Mouse (Mus musculus): ENCODE measurements around the gene Bloc1s4. TPM values are rescaled to one million over a fixed set of nuclear protein-coding genes. Genes with fewer than 3 reads are reported as not detected.

Bloc1s4 gene
- polyA plus RNA-seq, 1 experiment, result 14.4 TPM

GRCm38 (mm10) chr5:36711863-36712262, 36.6 kb downstream of the Bloc1s4 start:
- Histone ChIP-seq H3K4me1 (ENCODE audit: control insufficient read depth, insufficient read depth, low read length) (peaks cover 2% of the 10 kb centered on the region; the same call in 1 of the 2 replicates), H3K27ac (ENCODE audit: control insufficient read depth, insufficient read depth, low read depth, low read length, poor library complexity) (no peak overlapping the region), H3K4me3 (replicated peaks; ENCODE audit: control insufficient read depth, low read depth, low read length) (no peak overlapping the region)
- TF ChIP-seq POLR2A (IDR thresholded peaks at IDR 0.05; ENCODE audit: borderline replicate concordance, control insufficient read depth, low read depth, low read length) (no peak), CTCF (IDR thresholded peaks at IDR 0.05; ENCODE audit: control insufficient read depth, insufficient read depth, low read length) (no peak)
- WGBS, result 57% methylated on average over 5 of the region's 5 CpGs

DNA sequence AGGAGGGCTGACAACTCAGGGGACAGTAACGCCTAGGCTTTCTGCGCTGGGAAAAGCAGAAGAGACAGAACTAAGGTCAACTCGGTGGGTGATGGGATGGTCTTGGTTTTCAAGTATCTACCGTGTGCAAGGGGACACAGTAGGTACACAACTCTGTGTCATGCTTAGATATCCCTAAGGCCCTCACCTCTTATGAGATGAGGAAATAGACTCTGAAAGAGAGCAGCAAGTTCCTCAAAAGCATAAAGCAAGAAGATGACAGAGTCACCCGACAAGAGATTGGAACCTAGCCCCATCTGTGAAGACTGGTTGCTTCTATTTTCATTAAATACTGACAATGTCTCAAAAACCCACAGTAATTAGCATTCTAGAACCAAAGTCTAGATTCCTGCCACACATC, 42.7 kb downstream of the Bloc1s4 start:
- peaks cover 2% of the 10 kb centered on the region; the same call in 1 of the 2 replicates for H3K4me1 ChIP-seq (ENCODE audit: control insufficient read depth, insufficient read depth, low read length)
- no peak overlapping the region for H3K27ac ChIP-seq (ENCODE audit: control insufficient read depth, insufficient read depth, low read depth, low read length, poor library complexity)
- TF ChIP-seq POLR2A (IDR thresholded peaks at IDR 0.05; ENCODE audit: borderline replicate concordance, control insufficient read depth, low read depth, low read length), result no peak
- no peak for TF ChIP-seq CTCF (IDR thresholded peaks at IDR 0.05; ENCODE audit: control insufficient read depth, insufficient read depth, low read length)
- H3K4me3 ChIP-seq (replicated peaks; ENCODE audit: control insufficient read depth, low read depth, low read length), result no peak overlapping the region
- WGBS, result 58% methylated on average over 5 of the region's 5 CpGs

GRCm38 (mm10) chr5:36705390-36705789, 43.1 kb downstream of the Bloc1s4 start:
- 82% methylated on average over 5 of the region's 5 CpGs for WGBS
- no peak overlapping the region for H3K4me3 ChIP-seq (replicated peaks; ENCODE audit: control insufficient read depth, low read depth, low read length)
- H3K4me1 ChIP-seq (ENCODE audit: control insufficient read depth, insufficient read depth, low read length), result peaks cover 2% of the 10 kb centered on the region; the same call in 1 of the 2 replicates

DNA sequence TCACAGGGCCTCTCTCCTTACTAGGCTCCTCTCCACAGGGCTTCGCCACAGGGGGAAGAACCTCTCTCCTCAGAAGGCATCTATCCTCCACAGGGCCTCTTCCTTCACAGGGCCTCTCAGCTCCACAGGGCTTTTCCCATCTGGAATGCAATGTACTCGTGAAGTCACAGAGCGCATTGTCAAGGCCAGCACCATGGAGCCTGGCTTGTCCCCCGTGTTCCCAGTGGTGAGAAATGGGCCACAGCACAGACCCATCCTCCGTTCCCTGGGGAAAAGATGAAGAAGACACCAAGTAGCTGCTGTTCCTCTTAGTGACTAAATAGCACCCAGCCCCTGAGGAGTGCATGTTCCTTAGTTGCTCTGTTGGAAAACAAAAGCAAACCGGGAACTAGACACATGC, 43.8 kb downstream of the Bloc1s4 start:
- Histone ChIP-seq H3K27ac (ENCODE audit: control insufficient read depth, insufficient read depth, low read depth, low read length, poor library complexity) (no peak overlapping the region; the same call in 1 of the 2 replicates), H3K4me1 (ENCODE audit: control insufficient read depth, insufficient read depth, low read length) (peaks cover 2% of the 10 kb centered on the region; the same call in 1 of the 2 replicates), H3K4me3 (replicated peaks; ENCODE audit: control insufficient read depth, low read depth, low read length) (no peak overlapping the region)
- TF ChIP-seq CTCF (IDR thresholded peaks at IDR 0.05; ENCODE audit: control insufficient read depth, insufficient read depth, low read length), result no peak
- no peak for TF ChIP-seq POLR2A (IDR thresholded peaks at IDR 0.05; ENCODE audit: borderline replicate concordance, control insufficient read depth, low read depth, low read length)
- 83% methylated on average over 6 of the region's 6 CpGs for WGBS

More at GRCm38 (mm10) chr5:36705390-36705789, 43.1 kb downstream of the Bloc1s4 start:
- TF ChIP-seq POLR2A (IDR thresholded peaks at IDR 0.05; ENCODE audit: borderline replicate concordance, control insufficient read depth, low read depth, low read length) (no peak), CTCF (IDR thresholded peaks at IDR 0.05; ENCODE audit: control insufficient read depth, insufficient read depth, low read length) (no peak)
- H3K27ac ChIP-seq (ENCODE audit: control insufficient read depth, insufficient read depth, low read depth, low read length, poor library complexity), result no peak overlapping the region

DNA sequence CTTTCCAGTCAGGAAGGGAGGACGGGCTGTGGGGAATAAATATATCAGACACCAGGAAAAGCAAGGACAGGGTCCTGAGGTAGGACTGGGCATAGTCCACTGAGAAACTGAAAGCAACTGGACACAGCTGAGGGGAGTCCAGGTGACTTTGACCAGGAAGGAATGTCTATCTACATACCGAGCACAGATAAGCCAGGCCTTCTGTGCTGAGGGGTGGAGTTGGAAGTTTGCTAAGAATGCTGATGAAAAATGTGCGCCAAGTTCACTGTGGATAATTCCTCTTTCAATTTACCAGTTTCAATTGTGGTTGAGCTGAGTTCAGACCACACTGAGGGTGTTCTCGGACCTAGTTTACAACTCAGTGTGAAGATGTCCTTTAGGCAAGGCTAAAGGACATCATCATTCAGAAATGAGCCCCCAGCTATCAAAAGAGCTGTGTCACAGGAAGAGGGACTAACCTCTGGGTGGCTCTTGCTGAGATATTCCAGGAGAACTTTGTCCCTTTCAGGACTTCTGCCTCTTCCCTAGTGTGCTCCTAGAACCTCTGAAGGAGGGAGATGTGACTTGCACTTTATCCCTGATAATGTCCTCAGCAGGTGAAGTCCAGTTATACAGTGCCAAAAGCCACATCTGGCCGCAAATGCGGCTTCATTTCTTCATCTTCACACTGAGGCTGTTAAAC, 47.4 kb downstream of the Bloc1s4 start:
- WGBS, result 47% methylated on average over 6 of the region's 6 CpGs
- Histone ChIP-seq H3K4me3 (replicated peaks; ENCODE audit: control insufficient read depth, low read depth, low read length) (no peak overlapping the region), H3K4me1 (ENCODE audit: control insufficient read depth, insufficient read depth, low read length) (peaks cover 3% of the 10 kb centered on the region; the same call in 1 of the 2 replicates), H3K27ac (ENCODE audit: control insufficient read depth, insufficient read depth, low read depth, low read length, poor library complexity) (no peak overlapping the region)
- TF ChIP-seq POLR2A (IDR thresholded peaks at IDR 0.05; ENCODE audit: borderline replicate concordance, control insufficient read depth, low read depth, low read length) (no peak), CTCF (IDR thresholded peaks at IDR 0.05; ENCODE audit: control insufficient read depth, insufficient read depth, low read length) (no peak)

GRCm38 (mm10) chr5:36698689-36699088, 49.8 kb downstream of the Bloc1s4 start:
- TF ChIP-seq POLR2A (IDR thresholded peaks at IDR 0.05; ENCODE audit: borderline replicate concordance, control insufficient read depth, low read depth, low read length) (no peak), CTCF (IDR thresholded peaks at IDR 0.05; ENCODE audit: control insufficient read depth, insufficient read depth, low read length) (no peak)
- H3K27ac ChIP-seq (ENCODE audit: control insufficient read depth, insufficient read depth, low read depth, low read length, poor library complexity), result no peak overlapping the region
- peaks cover 2% of the 10 kb centered on the region; the same call in 1 of the 2 replicates for H3K4me1 ChIP-seq (ENCODE audit: control insufficient read depth, insufficient read depth, low read length)
- no peak overlapping the region for H3K4me3 ChIP-seq (replicated peaks; ENCODE audit: control insufficient read depth, low read depth, low read length)
- 45% methylated on average over 5 of the region's 5 CpGs for WGBS

- TF ChIP-seq CTCF (IDR thresholded peaks at IDR 0.05; ENCODE audit: control insufficient read depth, insufficient read depth, low read length) (no peak), POLR2A (IDR thresholded peaks at IDR 0.05; ENCODE audit: borderline replicate concordance, control insufficient read depth, low read depth, low read length) (no peak)
- 16% methylated on average over 7 of the region's 7 CpGs for WGBS
- Histone ChIP-seq H3K4me3 (replicated peaks; ENCODE audit: control insufficient read depth, low read depth, low read length) (no peak overlapping the region), H3K27ac (ENCODE audit: control insufficient read depth, insufficient read depth, low read depth, low read length, poor library complexity) (no peak overlapping the region), H3K4me1 (ENCODE audit: control insufficient read depth, insufficient read depth, low read length) (peaks cover 2% of the 10 kb centered on the region; the same call in 1 of the 2 replicates)
These were observed 50.3 kb downstream of the Bloc1s4 start for GRCm38 (mm10) chr5:36698067-36698670.

Other genes with a start within 250 kb of the Bloc1s4 start
- gene Tbc1d14, start 155.4 kb downstream of the Bloc1s4 start, polyA plus RNA-seq (2011; ENCODE audit: insufficient read depth, insufficient read length, low replicate concordance, missing spikeins), result 7.5 and 34.7 TPM in 2 replicates
- gene D5Ertd579e, start 52.6 kb downstream of the Bloc1s4 start, polyA plus RNA-seq (2011; ENCODE audit: insufficient read depth, insufficient read length, low replicate concordance, missing spikeins), result 23.9 and 28.6 TPM in 2 replicates
- gene Mrfap1, start 48.1 kb upstream of the Bloc1s4 start, polyA plus RNA-seq (2011; ENCODE audit: insufficient read depth, insufficient read length, low replicate concordance, missing spikeins), result 122 and 153 TPM in 2 replicates
- 7.0 and 16.5 TPM in 2 replicates for gene Man2b2, start 82.0 kb upstream of the Bloc1s4 start, polyA plus RNA-seq (2011; ENCODE audit: insufficient read depth, insufficient read length, low replicate concordance, missing spikeins)
- 0.60 TPM in 1 of 2 replicates, not detected in the other for gene Ppp2r2c, start 119.9 kb upstream of the Bloc1s4 start, polyA plus RNA-seq (2011; ENCODE audit: insufficient read depth, insufficient read length, low replicate concordance, missing spikeins)
- 2.0 and 3.7 TPM in 2 replicates for gene Wfs1, start 240.6 kb upstream of the Bloc1s4 start, polyA plus RNA-seq (2011; ENCODE audit: insufficient read depth, insufficient read length, low replicate concordance, missing spikeins)

Data from bone marrow, adult 2 months (tissue).